Mouse (Mus musculus): ENCODE data around the gene Asf1a.
"Not testable (repeated sequence)": the region's sequence is repeated elsewhere in the genome, so short reads cannot be mapped to it uniquely, and the experiment has no call there.

Gene Asf1a

DNA sequence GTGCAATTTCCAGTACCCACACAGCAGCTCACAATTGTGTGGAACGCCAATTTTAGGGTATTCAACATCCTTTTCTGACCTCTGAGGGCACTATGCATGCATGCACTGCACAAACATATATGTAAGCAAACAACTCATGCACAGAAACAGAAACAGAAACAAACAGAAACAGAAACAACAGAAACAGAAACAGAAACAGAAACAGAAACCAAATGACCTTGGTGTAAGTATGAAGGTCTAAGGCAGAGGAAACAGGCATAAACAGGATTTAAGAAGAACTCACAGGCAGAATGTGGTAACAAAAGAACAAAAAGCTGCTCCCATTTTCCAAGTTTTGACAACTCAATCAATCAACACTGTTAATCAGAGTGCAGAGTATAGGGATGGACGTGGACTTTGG lies 54.1 kb downstream of the Asf1a start:
- DNase-seq, result no peak

DNA sequence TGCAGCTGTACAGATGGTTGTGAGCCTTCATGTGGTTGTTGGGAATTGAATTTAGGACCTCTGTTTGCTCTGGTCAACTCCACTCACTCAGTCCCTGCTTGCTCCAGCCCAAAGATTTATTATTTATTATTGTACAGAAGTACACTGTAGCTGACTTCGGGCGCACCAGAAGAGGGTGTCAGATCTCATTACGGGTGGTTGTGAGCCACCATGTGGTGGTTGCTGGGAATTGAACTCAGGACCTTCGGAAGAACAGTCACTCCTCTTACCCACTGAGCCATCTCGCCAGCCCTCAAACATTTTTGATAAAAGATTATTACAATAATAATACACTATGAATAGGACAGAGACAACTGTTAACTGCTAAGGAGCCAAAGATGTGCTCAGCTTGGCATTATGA lies 57.7 kb downstream of the Asf1a start:
- DNase-seq, result not testable (repeated sequence)

Data from lung, postnatal 4 days (tissue).